Mouse (Mus musculus) embryo, embryonic 11 days (tissue): ENCODE results near the gene Twistnb.
A peak's percentile ranks its signal among the peaks of the same experiment; 100 is the strongest.

Experiments used
- DNase-seq: peaks from one replicate; pipeline ENCODE4 v3.0.0-alpha.2; 2015

Gene Twistnb

GRCm38 (mm10) chr12:33429387-33430160 is at the start of gene Twistnb:
Twistnb (plus strand) TSS chr12:33429635.
- peak; percentile 95 for DNase-seq

GRCm38 (mm10) chr12:33388842-33389241 is 40.6 kb upstream of the Twistnb start:
- peak; percentile 89 for DNase-seq

- DNase-seq: no peak
Observed at GRCm38 (mm10) chr12:33390844-33391560, 38.4 kb upstream of the Twistnb start.

- DNase-seq: peak; percentile 70
Observed at GRCm38 (mm10) chr12:33394804-33395623, 34.4 kb upstream of the Twistnb start, which contains the start of gene Efcab10. Efcab10 (plus strand) TSS chr12:33394854.

- DNase-seq: peak; percentile 34
Observed at GRCm38 (mm10) chr12:33403265-33403693, 26.2 kb upstream of the Twistnb start.

- DNase-seq: no peak
Observed at GRCm38 (mm10) chr12:33404996-33405395, 24.4 kb upstream of the Twistnb start.

GRCm38 (mm10) chr12:33405398-33406026 is 23.9 kb upstream of the Twistnb start:
- no peak for DNase-seq

- peak; percentile 27 for DNase-seq
Observed at GRCm38 (mm10) chr12:33411580-33412151, 17.8 kb upstream of the Twistnb start.

GRCm38 (mm10) chr12:33424329-33424728 is 5.1 kb upstream of the Twistnb start:
- peak; percentile 52 for DNase-seq

GRCm38 (mm10) chr12:33427293-33427692 is 2.1 kb upstream of the Twistnb start:
- no peak for DNase-seq

GRCm38 (mm10) chr12:33427726-33428125 is 1.7 kb upstream of the Twistnb start:
- no peak for DNase-seq

GRCm38 (mm10) chr12:33433812-33434211 is 4.4 kb downstream of the Twistnb start:
- no peak for DNase-seq

- DNase-seq: no peak
Observed at GRCm38 (mm10) chr12:33434758-33435157, 5.3 kb downstream of the Twistnb start.

- DNase-seq: no peak
Observed at GRCm38 (mm10) chr12:33455418-33455817, 26.0 kb downstream of the Twistnb start.

GRCm38 (mm10) chr12:33456242-33456641 is 26.8 kb downstream of the Twistnb start:
- DNase-seq: peak; percentile 6

GRCm38 (mm10) chr12:33480975-33481374 is 51.5 kb downstream of the Twistnb start:
- DNase-seq: peak; percentile 77

- DNase-seq: no peak
Observed at GRCm38 (mm10) chr12:33482931-33483330, 53.5 kb downstream of the Twistnb start.
